ENCODE assay signal across 9 mouse cellular contexts in the genomic region with DNA sequence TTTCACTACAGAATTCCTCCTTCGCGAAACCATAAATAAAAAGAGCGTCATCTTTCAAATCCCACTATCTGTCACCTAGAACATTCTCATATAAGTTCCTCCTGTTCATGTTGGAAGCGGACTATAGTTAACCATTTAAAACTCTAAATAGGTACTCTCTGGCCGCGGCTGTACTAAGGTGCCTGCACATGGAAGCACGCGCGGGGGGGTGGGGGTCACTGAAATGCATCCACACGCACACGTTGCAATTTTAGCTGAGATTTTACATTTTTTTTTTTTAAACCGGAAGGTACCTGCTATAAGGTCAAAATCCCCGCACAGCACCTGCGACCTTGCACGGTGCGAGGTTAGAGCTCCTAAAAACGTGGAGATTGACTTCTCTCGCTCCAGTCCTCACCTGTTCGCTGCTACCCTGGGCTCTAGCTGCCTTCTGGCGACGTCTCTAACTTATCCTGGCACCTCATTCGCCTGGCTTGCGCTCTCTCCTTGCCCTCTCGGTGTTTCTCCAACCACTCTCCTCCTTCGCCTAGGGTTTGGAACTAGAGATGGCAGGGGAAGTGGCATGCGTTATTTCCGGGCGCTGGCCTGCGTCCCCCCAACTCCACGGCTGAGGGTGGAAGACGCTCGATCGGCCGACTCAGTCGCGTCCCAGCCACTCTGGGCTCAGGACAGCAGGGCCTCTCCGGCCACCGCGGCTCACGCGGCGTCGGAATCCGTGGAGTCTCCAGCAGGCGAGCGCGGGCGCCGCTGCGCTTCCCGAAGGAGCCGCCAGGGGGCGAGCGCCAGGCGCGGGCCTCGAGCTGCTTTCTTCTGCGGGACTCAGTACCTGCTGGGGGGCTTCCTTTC. TPM values are rescaled to one million over a fixed set of nuclear protein-coding genes. Genes with fewer than 3 reads are reported as not detected.
DNase-seq lines count a peak whose midpoint lies in the region; ATAC-seq and TF ChIP-seq lines count a peak whose summit lies in the region.
"Had no signal": no experiment of that assay in that cellular context is flagged by ENCODE, and none has a peak within 500 bp of the region (broad histone marks: within the 10 kb centered on the region; RNA-seq: fewer than 3 reads in every experiment).

No protein-coding gene starts in this region.

- H3K27ac ChIP-seq in forebrain, embryonic 10.5 days = peak overlapping the region; percentile 96
- peak overlapping the region; percentile 98 to 100 for H3K27ac ChIP-seq in heart, embryonic 14.5 days (replicated peaks in 1 of 2; ENCODE audit: control insufficient read depth in 1 of 2, insufficient read depth in 1 of 2, low read depth in 2 of 2, low read length in 2 of 2)
- peak overlapping the region; percentile 2; the same call in 1 of the 2 replicates for H3K27ac ChIP-seq in liver, adult 2 months (replicated peaks; ENCODE audit: insufficient read depth, low read depth, low read length)

- H3K27me3 ChIP-seq in forebrain, embryonic 10.5 days (ENCODE audit: poor library complexity, severe bottlenecking) = peaks cover 24% of the 10 kb centered on the region
- no peaks in the 10 kb centered on the region for H3K27me3 ChIP-seq in heart, embryonic 14.5 days (ENCODE audit: control insufficient read depth, insufficient read depth, low read length)
- no peaks in the 10 kb centered on the region for H3K27me3 ChIP-seq in liver, adult 2 months (ENCODE audit: control insufficient read depth, insufficient read depth, low read length)

- 0 out of 2 replicates have a peak, but pooled peaks have one; percentile 39 for TF ChIP-seq POLR2A in brain, embryonic 14.5 days (IDR thresholded peaks at IDR 0.05; ENCODE audit: borderline replicate concordance, extremely low read depth, insufficient read depth, insufficient read length, poor library complexity, severe bottlenecking)
- no peak for TF ChIP-seq POLR2A in liver, adult 2 months (IDR thresholded peaks at IDR 0.05; ENCODE audit: extremely low read depth, insufficient read depth, low read length)

- peak; percentile 93 for TF ChIP-seq CTCF in brain, embryonic 14.5 days (IDR thresholded peaks at IDR 0.05; ENCODE audit: borderline replicate concordance, extremely low read depth, insufficient read depth, insufficient read length)
- TF ChIP-seq CTCF in liver, adult 2 months (IDR thresholded peaks at IDR 0.05; ENCODE audit: low read depth, low read length) = peak; percentile 79

- peaks cover 2% of the 10 kb centered on the region for H3K36me3 ChIP-seq in forebrain, embryonic 10.5 days (replicated peaks)
- no peaks in the 10 kb centered on the region for H3K36me3 ChIP-seq in heart, embryonic 14.5 days (ENCODE audit: control insufficient read depth, insufficient read depth, low read length)
- no peaks in the 10 kb centered on the region for H3K36me3 ChIP-seq in liver, adult 2 months (ENCODE audit: control insufficient read depth, insufficient read depth, low read length)

- peaks cover 3% of the 10 kb centered on the region for H3K9me3 ChIP-seq in forebrain, embryonic 10.5 days
- H3K9me3 ChIP-seq in heart, embryonic 14.5 days (ENCODE audit: control insufficient read depth, low read length) = peaks cover 5% of the 10 kb centered on the region

- H3K4me1 ChIP-seq in forebrain, embryonic 10.5 days = peaks cover 28% of the 10 kb centered on the region
- H3K4me1 ChIP-seq in heart, embryonic 14.5 days (ENCODE audit: control insufficient read depth in 2 of 2, insufficient read depth in 2 of 2, low read length in 2 of 2) = peaks cover 4 to 5% of the 10 kb centered on the region in 2 experiments; a peak in 2 of 4 replicates
- peaks cover 3% of the 10 kb centered on the region; the same call in 1 of the 2 replicates for H3K4me1 ChIP-seq in liver, adult 2 months (ENCODE audit: control insufficient read depth, insufficient read depth, low read length)

- peak; percentile 85 for DNase-seq in 416B (ENCODE audit: low read depth)
- DNase-seq in brain, embryonic 14.5 days (ENCODE audit: low read depth) = peak; percentile 87
- DNase-seq in forebrain, embryonic 10.5 days (ENCODE audit: extremely low spot score, low spot score) = peak; percentile 85
- DNase-seq in kidney, postnatal 10 days = peak; percentile 95
- DNase-seq in liver, adult 2 months (ENCODE audit: extremely low read depth, low read depth, low spot score) = peak; percentile 16
- DNase-seq in spleen, postnatal 14 days (ENCODE audit: low spot score in 2 of 2) = peak; percentile 40 to 61

- ATAC-seq in heart, embryonic 14.5 days (ENCODE audit: insufficient number of reproducible peaks, insufficient read depth, low FRiP score, low read depth) = no peak
- peak; percentile 15; the same call in 1 of the 2 replicates for ATAC-seq in monocyte, adult 5-6 weeks (replicated peaks; ENCODE audit: insufficient number of reproducible peaks, low FRiP score, low TSS enrichment, poor library complexity, severe bottlenecking)

- H3K79me2 ChIP-seq in liver, adult 2 months (ENCODE audit: control insufficient read depth, insufficient read depth, low read length) = no peaks in the 10 kb centered on the region

- H3K4me2 ChIP-seq in heart, embryonic 14.5 days (ENCODE audit: low read length) = peak overlapping the region; percentile 98

- under 1% methylated on average over 58 of the region's 58 CpGs for WGBS in forebrain, embryonic 10.5 days
- WGBS in heart, embryonic 14.5 days = under 1% methylated on average over 58 of the region's 58 CpGs
- under 1% methylated on average over 58 of the region's 58 CpGs for WGBS in liver, adult 2 months

- peak overlapping the region; percentile 84 for H3K4me3 ChIP-seq in forebrain, embryonic 10.5 days
- H3K4me3 ChIP-seq in heart, embryonic 14.5 days (ENCODE audit: control insufficient read depth in 1 of 2, insufficient read depth in 1 of 2, low read depth in 1 of 2, low read length in 2 of 2) = peak overlapping the region; percentile 75 to 91
- H3K4me3 ChIP-seq in liver, adult 2 months (ENCODE audit: insufficient read depth, low read depth, low read length) = peak overlapping the region; percentile 42

- H3K9ac ChIP-seq in heart, embryonic 14.5 days (ENCODE audit: low read length) = peak overlapping the region; percentile 95
- H3K9ac ChIP-seq in liver, adult 2 months (ENCODE audit: low read depth, low read length) = peak overlapping the region; percentile 43

RNA-seq across cellular contexts. Expression of gene Spry2, which starts 1.9 kb away (rescaled TPM):
- 11.3 and 20.5 TPM in 2 replicates for polyA plus RNA-seq in brain, embryonic 14.5 days (2012; rRNA removed)
- 24.7 and 27.6 TPM in 2 replicates for polyA plus RNA-seq in forebrain, embryonic 10.5 days (2016; fragmentation: Nextera tagmentation; extraction: Ambion mirVana)
- 62.9 and 66.4 TPM in 2 replicates for polyA plus RNA-seq in heart, embryonic 14.5 days (2014; fragmentation: Nextera tagmentation; extraction: Ambion mirVana)
- 1.1 and 1.2 TPM in 2 replicates for total RNA-seq in liver, adult 2 months (2014; rRNA removed)
- polyA plus RNA-seq in liver, adult 2 months (2012; rRNA removed) = 0.93 and 1.1 TPM in 2 replicates
- total RNA-seq in monocyte, adult 5-6 weeks (2017) = 81.2 to 123 TPM (median 94.5 TPM) in 3 replicates
- total RNA-seq: MEL had no signal

Comparison
In these comparisons a context has a peak if more than half of its experiments do, and no peak if none do; other contexts are left out.
1. DNase-seq: peak in every context shown above with its lines; median percentile 95 in kidney, postnatal 10 days; 87 in brain, embryonic 14.5 days; 85 in 416B; 85 in forebrain, embryonic 10.5 days; 50 in spleen, postnatal 14 days; 16 in liver, adult 2 months.
2. H3K27ac ChIP-seq: peak in every context shown above with its lines; median percentile 99 in heart, embryonic 14.5 days; 96 in forebrain, embryonic 10.5 days; 2 in liver, adult 2 months.